Mouse (Mus musculus): ENCODE measurements around the gene Ppp1r36. TPM values are rescaled to one million over a fixed set of nuclear protein-coding genes. Genes with fewer than 3 reads are reported as not detected.

Gene Ppp1r36
- polyA plus RNA-seq, 1 experiment from 2014 or later = 0.77 TPM

DNA sequence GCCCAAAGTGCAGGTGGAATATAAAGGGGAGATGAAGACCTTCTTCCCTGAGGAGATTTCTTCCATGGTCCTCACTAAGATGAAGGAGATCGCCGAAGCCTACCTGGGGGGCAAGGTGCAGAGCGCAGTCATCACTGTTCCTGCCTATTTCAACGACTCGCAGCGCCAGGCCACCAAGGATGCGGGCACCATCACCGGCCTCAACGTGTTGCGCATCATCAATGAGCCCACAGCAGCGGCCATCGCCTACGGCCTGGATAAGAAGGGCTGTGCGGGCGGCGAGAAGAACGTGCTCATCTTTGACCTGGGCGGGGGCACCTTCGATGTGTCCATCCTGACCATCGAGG, 12.5 kb upstream of the Ppp1r36 start:
- whole genome bisulfite sequencing = 8% methylated on average over 20 of the region's 20 CpGs
- Histone ChIP-seq H3K4me3 (ENCODE audit: low read depth, low read length) (peak overlapping the region; percentile 64), H3K9ac (ENCODE audit: low read length) (peak overlapping the region; percentile 40; the same call in 1 of the 2 replicates), H3K9me3 (replicated peaks; ENCODE audit: control insufficient read depth, low read length) (no peaks in the 10 kb centered on the region), H3K36me3 (ENCODE audit: control insufficient read depth, insufficient read depth, low read length) (no peaks in the 10 kb centered on the region), H3K4me1 (ENCODE audit: control insufficient read depth, insufficient read depth, low read length) (peaks cover 9% of the 10 kb centered on the region; the same call in 1 of the 2 replicates), H3K27me3 (replicated peaks; ENCODE audit: control insufficient read depth, insufficient read depth, low read length) (peaks cover 40% of the 10 kb centered on the region), H3K27ac (ENCODE audit: low read depth, low read length) (no peak overlapping the region), H3K4me2 (ENCODE audit: low read length) (peak overlapping the region; percentile 80)
- ATAC-seq = no peak
- no peak for DNase-seq (ENCODE audit: low spot score)

DNA sequence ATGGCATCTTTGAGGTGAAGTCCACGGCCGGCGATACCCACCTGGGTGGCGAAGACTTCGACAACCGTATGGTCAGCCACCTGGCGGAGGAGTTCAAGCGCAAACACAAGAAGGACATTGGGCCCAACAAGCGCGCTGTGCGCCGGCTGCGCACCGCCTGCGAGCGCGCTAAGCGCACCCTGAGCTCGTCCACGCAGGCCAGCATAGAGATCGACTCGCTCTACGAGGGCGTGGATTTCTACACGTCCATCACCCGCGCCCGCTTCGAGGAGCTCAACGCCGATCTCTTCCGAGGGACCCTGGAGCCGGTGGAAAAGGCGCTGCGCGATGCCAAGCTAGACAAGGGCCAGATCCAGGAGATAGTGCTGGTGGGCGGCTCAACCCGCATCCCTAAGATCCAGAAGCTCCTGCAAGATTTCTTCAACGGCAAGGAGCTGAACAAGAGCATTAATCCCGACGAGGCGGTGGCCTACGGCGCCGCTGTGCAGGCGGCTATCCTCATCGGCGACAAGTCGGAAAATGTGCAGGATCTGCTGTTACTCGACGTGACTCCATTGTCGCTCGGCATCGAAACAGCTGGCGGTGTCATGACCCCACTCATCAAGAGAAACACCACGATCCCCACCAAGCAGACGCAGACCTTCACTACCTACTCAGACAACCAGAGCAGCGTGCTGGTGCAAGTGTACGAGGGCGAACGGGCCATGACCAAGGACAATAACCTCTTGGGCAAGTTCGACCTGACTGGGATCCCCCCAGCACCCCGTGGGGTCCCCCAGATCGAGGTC, 12.0 kb upstream of the Ppp1r36 start:
- Histone ChIP-seq H3K4me3 (ENCODE audit: low read depth, low read length) (peak overlapping the region; percentile 64), H3K27me3 (replicated peaks; ENCODE audit: control insufficient read depth, insufficient read depth, low read length) (peaks cover 40% of the 10 kb centered on the region), H3K27ac (ENCODE audit: low read depth, low read length) (no peak overlapping the region), H3K9me3 (replicated peaks; ENCODE audit: control insufficient read depth, low read length) (no peaks in the 10 kb centered on the region), H3K9ac (ENCODE audit: low read length) (no peak overlapping the region), H3K36me3 (ENCODE audit: control insufficient read depth, insufficient read depth, low read length) (no peaks in the 10 kb centered on the region), H3K4me1 (ENCODE audit: control insufficient read depth, insufficient read depth, low read length) (peaks cover 9% of the 10 kb centered on the region; the same call in 1 of the 2 replicates), H3K4me2 (ENCODE audit: low read length) (peak overlapping the region; percentile 80)
- no peak for ATAC-seq
- 5% methylated on average over 64 of the region's 64 CpGs for WGBS
- no peak for DNase-seq (ENCODE audit: low spot score)

DNA sequence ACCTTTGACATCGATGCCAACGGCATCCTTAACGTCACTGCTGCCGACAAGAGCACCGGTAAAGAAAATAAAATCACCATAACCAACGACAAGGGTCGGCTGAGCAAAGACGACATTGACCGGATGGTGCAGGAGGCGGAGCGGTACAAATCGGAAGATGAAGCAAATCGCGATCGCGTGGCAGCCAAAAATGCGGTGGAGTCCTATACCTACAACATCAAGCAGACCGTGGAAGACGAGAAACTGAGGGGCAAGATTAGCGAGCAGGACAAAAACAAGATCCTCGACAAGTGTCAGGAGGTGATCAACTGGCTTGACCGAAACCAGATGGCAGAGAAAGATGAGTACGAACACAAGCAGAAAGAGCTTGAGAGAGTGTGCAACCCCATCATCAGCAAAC, 11.4 kb upstream of the Ppp1r36 start:
- ATAC-seq (no peak), DNase-seq (ENCODE audit: low spot score) (no peak)
- 5% methylated on average over 23 of the region's 23 CpGs for WGBS
- H3K4me2 ChIP-seq (ENCODE audit: low read length) = peak overlapping the region; percentile 80
- H3K36me3 ChIP-seq (ENCODE audit: control insufficient read depth, insufficient read depth, low read length) = no peaks in the 10 kb centered on the region
- 0 out of 2 replicates have a peak overlapping the region, but pooled peaks have one; percentile 64 for H3K4me3 ChIP-seq (ENCODE audit: low read depth, low read length)
- H3K27ac ChIP-seq (ENCODE audit: low read depth, low read length) = no peak overlapping the region
- H3K4me1 ChIP-seq (ENCODE audit: control insufficient read depth, insufficient read depth, low read length) = peaks cover 9% of the 10 kb centered on the region; the same call in 1 of the 2 replicates
- H3K9me3 ChIP-seq (replicated peaks; ENCODE audit: control insufficient read depth, low read length) = no peaks in the 10 kb centered on the region
- H3K27me3 ChIP-seq (replicated peaks; ENCODE audit: control insufficient read depth, insufficient read depth, low read length) = peaks cover 40% of the 10 kb centered on the region
- H3K9ac ChIP-seq (ENCODE audit: low read length) = no peak overlapping the region

DNA sequence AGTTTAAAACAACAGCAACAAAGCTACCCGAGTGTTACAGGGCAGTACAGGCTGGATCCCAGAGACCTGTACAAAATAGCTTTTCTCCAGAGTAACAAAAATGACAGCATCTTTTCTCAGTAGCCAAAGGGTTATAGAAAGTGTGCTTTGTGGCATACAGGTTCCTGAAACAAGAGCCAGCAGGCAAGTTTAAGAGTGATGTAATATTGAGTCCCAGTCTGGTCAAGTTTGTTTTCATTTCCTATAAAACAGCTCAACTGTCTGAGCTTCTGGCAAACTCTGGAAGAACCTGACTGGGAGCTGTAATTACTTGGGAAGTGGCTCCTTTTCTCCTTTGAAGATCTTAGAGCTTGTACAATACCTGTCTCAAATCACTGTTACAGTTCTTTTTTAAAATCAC, 10.2 kb upstream of the Ppp1r36 start:
- ATAC-seq (no peak), DNase-seq (ENCODE audit: low spot score) (no peak)
- H3K9ac ChIP-seq (ENCODE audit: low read length) = no peak overlapping the region
- H3K4me3 ChIP-seq (ENCODE audit: low read depth, low read length) = no peak overlapping the region
- H3K9me3 ChIP-seq (replicated peaks; ENCODE audit: control insufficient read depth, low read length) = no peaks in the 10 kb centered on the region
- peaks cover 40% of the 10 kb centered on the region for H3K27me3 ChIP-seq (replicated peaks; ENCODE audit: control insufficient read depth, insufficient read depth, low read length)
- WGBS = 46% methylated on average over 1 of the region's 1 CpGs
- H3K4me1 ChIP-seq (ENCODE audit: control insufficient read depth, insufficient read depth, low read length) = peaks cover 9% of the 10 kb centered on the region; the same call in 1 of the 2 replicates
- H3K4me2 ChIP-seq (ENCODE audit: low read length) = no peak overlapping the region
- H3K27ac ChIP-seq (ENCODE audit: low read depth, low read length) = no peak overlapping the region
- no peaks in the 10 kb centered on the region for H3K36me3 ChIP-seq (ENCODE audit: control insufficient read depth, insufficient read depth, low read length)

- 79% methylated on average over 4 of the region's 4 CpGs for WGBS
- ATAC-seq (no peak), DNase-seq (ENCODE audit: low spot score) (no peak)
- Histone ChIP-seq H3K27me3 (replicated peaks; ENCODE audit: control insufficient read depth, insufficient read depth, low read length) (peaks cover 35% of the 10 kb centered on the region), H3K27ac (ENCODE audit: low read depth, low read length) (no peak overlapping the region), H3K9me3 (replicated peaks; ENCODE audit: control insufficient read depth, low read length) (no peaks in the 10 kb centered on the region), H3K36me3 (ENCODE audit: control insufficient read depth, insufficient read depth, low read length) (no peaks in the 10 kb centered on the region), H3K4me2 (ENCODE audit: low read length) (no peak overlapping the region), H3K4me3 (ENCODE audit: low read depth, low read length) (no peak overlapping the region), H3K9ac (ENCODE audit: low read length) (no peak overlapping the region), H3K4me1 (ENCODE audit: control insufficient read depth, insufficient read depth, low read length) (peaks cover 5% of the 10 kb centered on the region; the same call in 1 of the 2 replicates)
Measured at GRCm38 (mm10) chr12:76409166-76409565, 8.2 kb upstream of the Ppp1r36 start.

- no peak for ATAC-seq
- no peak for DNase-seq (ENCODE audit: low spot score)
- H3K9ac ChIP-seq (ENCODE audit: low read length) = no peak overlapping the region
- H3K4me3 ChIP-seq (ENCODE audit: low read depth, low read length) = no peak overlapping the region
- WGBS = 91% methylated on average over 11 of the region's 12 CpGs
- no peaks in the 10 kb centered on the region for H3K4me1 ChIP-seq (ENCODE audit: control insufficient read depth, insufficient read depth, low read length)
- H3K9me3 ChIP-seq (replicated peaks; ENCODE audit: control insufficient read depth, low read length) = 0 out of 2 replicates have a peak, but pooled peaks cover 3% of the 10 kb centered on the region
- H3K36me3 ChIP-seq (ENCODE audit: control insufficient read depth, insufficient read depth, low read length) = no peaks in the 10 kb centered on the region
- H3K27me3 ChIP-seq (replicated peaks; ENCODE audit: control insufficient read depth, insufficient read depth, low read length) = no peaks in the 10 kb centered on the region
- no peak overlapping the region for H3K27ac ChIP-seq (ENCODE audit: low read depth, low read length)
- no peak overlapping the region for H3K4me2 ChIP-seq (ENCODE audit: low read length)
Measured at GRCm38 (mm10) chr12:76415383-76416010, 1.8 kb upstream of the Ppp1r36 start.

DNA sequence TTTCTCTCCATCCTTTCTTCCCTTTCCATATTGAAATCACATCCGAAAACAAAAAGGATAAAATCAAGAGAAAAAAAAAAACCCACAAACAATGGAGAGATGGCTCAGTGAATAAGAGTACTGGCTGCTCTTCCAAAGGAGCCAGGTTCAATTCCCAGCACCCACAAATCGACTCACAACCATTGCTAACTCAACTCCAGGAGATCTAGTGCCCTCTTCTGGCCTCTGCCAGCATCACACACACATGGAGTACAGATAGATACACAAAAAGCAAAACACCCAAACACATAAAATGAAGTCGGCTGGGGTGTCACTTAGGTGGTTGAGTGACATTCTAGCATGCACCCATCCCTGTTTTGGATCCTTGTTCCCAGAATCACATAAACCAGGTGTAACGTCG, 1.0 kb downstream of the Ppp1r36 start:
- Histone ChIP-seq H3K9ac (ENCODE audit: low read length) (no peak overlapping the region), H3K4me3 (ENCODE audit: low read depth, low read length) (no peak overlapping the region), H3K4me1 (ENCODE audit: control insufficient read depth, insufficient read depth, low read length) (no peaks in the 10 kb centered on the region), H3K4me2 (ENCODE audit: low read length) (no peak overlapping the region), H3K27me3 (replicated peaks; ENCODE audit: control insufficient read depth, insufficient read depth, low read length) (no peaks in the 10 kb centered on the region), H3K36me3 (ENCODE audit: control insufficient read depth, insufficient read depth, low read length) (no peaks in the 10 kb centered on the region), H3K27ac (ENCODE audit: low read depth, low read length) (no peak overlapping the region), H3K9me3 (replicated peaks; ENCODE audit: control insufficient read depth, low read length) (0 out of 2 replicates have a peak, but pooled peaks cover 3% of the 10 kb centered on the region)
- DNase-seq (ENCODE audit: low spot score) = no peak
- WGBS = 95% methylated on average over 5 of the region's 5 CpGs
- no peak for ATAC-seq

GRCm38 (mm10) chr12:76425256-76425655, 7.9 kb downstream of the Ppp1r36 start:
- Histone ChIP-seq H3K4me3 (ENCODE audit: low read depth, low read length) (no peak overlapping the region), H3K4me2 (ENCODE audit: low read length) (no peak overlapping the region), H3K27ac (ENCODE audit: low read depth, low read length) (no peak overlapping the region), H3K4me1 (ENCODE audit: control insufficient read depth, insufficient read depth, low read length) (no peaks in the 10 kb centered on the region), H3K9me3 (replicated peaks; ENCODE audit: control insufficient read depth, low read length) (no peaks in the 10 kb centered on the region), H3K27me3 (replicated peaks; ENCODE audit: control insufficient read depth, insufficient read depth, low read length) (no peaks in the 10 kb centered on the region), H3K9ac (ENCODE audit: low read length) (no peak overlapping the region), H3K36me3 (ENCODE audit: control insufficient read depth, insufficient read depth, low read length) (no peaks in the 10 kb centered on the region)
- ATAC-seq (no peak), DNase-seq (ENCODE audit: low spot score) (no peak)
- WGBS = 92% methylated on average over 3 of the region's 3 CpGs

GRCm38 (mm10) chr12:76427546-76427945, 10.2 kb downstream of the Ppp1r36 start:
- no peaks in the 10 kb centered on the region for H3K36me3 ChIP-seq (ENCODE audit: control insufficient read depth, insufficient read depth, low read length)

More at GRCm38 (mm10) chr12:76427546-76427945, 10.2 kb downstream of the Ppp1r36 start:
- Histone ChIP-seq H3K27ac (ENCODE audit: low read depth, low read length) (no peak overlapping the region), H3K4me3 (ENCODE audit: low read depth, low read length) (no peak overlapping the region), H3K9ac (ENCODE audit: low read length) (no peak overlapping the region), H3K9me3 (replicated peaks; ENCODE audit: control insufficient read depth, low read length) (no peaks in the 10 kb centered on the region), H3K4me2 (ENCODE audit: low read length) (no peak overlapping the region), H3K4me1 (ENCODE audit: control insufficient read depth, insufficient read depth, low read length) (no peaks in the 10 kb centered on the region), H3K27me3 (replicated peaks; ENCODE audit: control insufficient read depth, insufficient read depth, low read length) (no peaks in the 10 kb centered on the region)
- no peak for ATAC-seq
- DNase-seq (ENCODE audit: low spot score) = no peak
- WGBS = 66% methylated on average over 5 of the region's 5 CpGs
